Mouse (Mus musculus): Measurements from ENCODE around the gene Hist1h3e.
"Not testable (repeated sequence)": the region's sequence is repeated elsewhere in the genome, so short reads cannot be mapped to it uniquely, and the experiment has no call there.

- not testable (repeated sequence) for TF ChIP-seq CTCF (IDR thresholded peaks at IDR 0.05; ENCODE audit: low read depth, low read length); POLR2A (IDR thresholded peaks at IDR 0.05; ENCODE audit: insufficient read depth, low read length)
Measured at GRCm38 (mm10) chr13:23539821-23540220, 22.3 kb downstream of the Hist1h3e start.

Data from ES-Bruce4 (cell line).